Mouse (Mus musculus) layer of hippocampus, adult 6 months (tissue): ENCODE results near the gene Olfr509. TPM values are rescaled to one million over a fixed set of nuclear protein-coding genes. Genes with fewer than 3 reads are reported as not detected.

Experiments
- long read RNA-seq, 2 experiments: library from polyadenylated mRNA; unstranded; transcript quantifications; one replicate each; pipeline ENCODE4 v2.0.0; 2019 to 2020
- polyA plus RNA-seq: library from polyadenylated mRNA; unstranded; fragments of <200 nt; fragmentation: Nextera tagmentation; gene quantifications from 2 replicates; pipeline ENCODE4 v1.2.3, GENCODE M21; 2021

Olfr509 gene
- not detected in 2 replicates for polyA plus RNA-seq
- long read RNA-seq, experiment 1, result 0 reads
- long read RNA-seq, experiment 2, result 0 reads

DNA sequence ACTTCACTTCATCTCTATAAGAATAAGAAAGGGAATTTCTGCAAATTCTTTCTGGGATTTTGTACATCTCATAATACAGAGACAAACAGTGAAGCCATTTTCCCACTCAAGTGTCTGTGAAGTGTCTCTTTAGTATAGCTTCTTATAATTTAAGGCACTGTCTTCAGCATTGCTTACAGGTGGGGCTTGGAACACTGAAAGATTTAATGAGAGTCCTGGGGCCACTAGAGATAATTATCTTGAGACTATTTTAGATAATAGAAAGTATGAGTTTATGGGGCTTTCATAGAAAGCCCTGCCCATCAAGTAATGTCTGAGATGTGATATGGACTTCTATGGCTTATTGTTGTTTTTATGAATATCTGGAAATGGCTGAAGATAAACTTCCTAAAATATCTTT lies at the start of gene Olfr509:
Gene Olfr509, minus strand, starts transcription at position 101 of the 400 bp plus-strand sequence.

DNA sequence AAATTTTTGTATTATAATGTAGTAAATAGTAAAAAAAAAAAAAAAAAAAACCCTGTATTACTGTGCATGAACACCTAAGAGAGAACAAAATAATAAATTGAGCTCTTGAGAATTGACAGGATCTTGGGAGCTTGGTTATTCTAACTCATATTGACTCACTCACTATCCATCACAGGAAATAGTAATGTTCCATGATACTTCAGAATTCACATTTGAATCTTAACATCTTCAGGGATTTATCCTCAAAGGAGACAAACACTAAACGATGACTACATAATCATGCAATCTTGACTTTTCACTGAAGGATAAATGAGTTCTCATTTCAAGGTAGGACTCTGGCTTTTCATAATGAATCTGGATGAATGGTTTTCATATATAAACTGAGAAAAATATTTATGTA lies 14.4 kb upstream of the Olfr509 start, which contains the start of gene Olfr510:
Gene Olfr510, plus strand, starts transcription at position 301 of the 400 bp plus-strand sequence.

DNA sequence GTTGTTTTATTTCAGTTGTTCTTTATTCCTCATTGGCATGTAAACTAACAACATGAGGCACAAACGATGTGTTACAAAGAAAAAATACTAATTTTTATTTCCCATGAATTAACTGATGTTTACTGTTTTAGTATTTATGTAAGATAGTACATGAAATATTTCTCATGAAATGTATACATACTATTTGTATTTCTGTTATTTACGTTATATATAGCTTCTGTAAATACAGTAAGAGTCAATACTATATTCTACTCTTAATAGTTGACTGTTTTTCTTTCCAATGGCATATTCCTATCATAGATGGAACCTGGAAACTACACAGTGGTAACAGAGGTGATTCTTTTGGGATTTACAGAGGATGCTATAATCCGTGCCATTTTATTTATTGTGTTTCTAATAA lies 22.0 kb downstream of the Olfr509 start, which contains the start of gene Olfr508:
Gene Olfr508, plus strand, starts transcription at position 301 of the 400 bp plus-strand sequence.

DNA sequence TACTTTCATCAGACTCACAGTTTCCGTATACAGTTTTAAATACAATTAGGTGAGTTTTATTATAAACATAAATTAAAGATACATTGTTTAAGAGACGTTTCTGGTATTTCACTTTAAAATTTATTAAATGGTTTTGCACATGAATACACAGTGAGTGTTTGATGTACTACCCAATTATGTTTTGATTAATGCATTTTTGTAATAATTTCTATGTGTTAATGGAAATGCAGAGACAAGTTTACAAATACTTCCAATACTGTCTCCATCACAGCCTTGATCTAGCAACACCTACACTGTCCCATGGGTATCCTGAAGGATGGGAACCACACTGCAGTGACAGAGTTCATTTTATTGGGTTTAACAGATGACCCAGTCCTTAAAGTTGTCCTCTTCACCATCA lies 30.2 kb downstream of the Olfr509 start, which contains the start of gene Olfr507:
Gene Olfr507, plus strand, starts transcription at position 301 of the 400 bp plus-strand sequence.

DNA sequence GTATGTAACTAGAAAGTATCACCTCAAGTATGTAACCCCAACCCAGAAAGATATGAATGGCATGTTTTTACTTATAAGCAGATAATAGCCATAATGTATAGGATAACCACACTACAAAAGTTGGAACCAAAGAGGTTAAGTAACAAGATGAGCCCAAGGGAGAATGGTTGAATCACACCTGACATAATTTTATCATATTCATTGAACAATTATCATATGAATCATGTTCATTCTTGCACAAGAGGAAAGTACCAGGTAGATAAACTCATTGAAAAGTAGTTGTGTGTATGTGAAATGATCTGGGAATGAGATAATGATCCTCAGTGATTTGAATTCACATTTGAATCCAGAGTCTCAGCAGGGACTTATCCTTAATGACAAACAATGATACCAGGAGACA lies 41.2 kb downstream of the Olfr509 start, which contains the start of gene Olfr506:
Gene Olfr506, plus strand, starts transcription at position 301 of the 400 bp plus-strand sequence.

Other genes starting within 250 kb of the Olfr509 start
- not detected in 2 replicates for gene Olfr497, start 231.5 kb downstream of the Olfr509 start, polyA plus RNA-seq
- gene Olfr498, start 186.6 kb downstream of the Olfr509 start, polyA plus RNA-seq, result not detected in 2 replicates
- gene Olfr502, start 126.8 kb downstream of the Olfr509 start, polyA plus RNA-seq, result not detected in 2 replicates
- not detected in 2 replicates for gene Olfr503, start 107.4 kb downstream of the Olfr509 start, polyA plus RNA-seq
- not detected in 2 replicates for gene Olfr504, start 86.1 kb downstream of the Olfr509 start, polyA plus RNA-seq
- not detected in 2 replicates for gene Olfr506, start 41.1 kb downstream of the Olfr509 start, polyA plus RNA-seq
- not detected in 2 replicates for gene Olfr507, start 30.1 kb downstream of the Olfr509 start, polyA plus RNA-seq
- not detected in 2 replicates for gene Olfr508, start 21.9 kb downstream of the Olfr509 start, polyA plus RNA-seq
- gene Olfr510, start 14.5 kb upstream of the Olfr509 start, polyA plus RNA-seq, result not detected in 2 replicates
- not detected in 2 replicates for gene Olfr512, start 61.4 kb upstream of the Olfr509 start, polyA plus RNA-seq
- not detected in 2 replicates for gene Olfr513, start 99.1 kb upstream of the Olfr509 start, polyA plus RNA-seq
- gene Olfr514, start 174.1 kb upstream of the Olfr509 start, polyA plus RNA-seq, result not detected in 2 replicates
- gene Olfr516, start 198.6 kb upstream of the Olfr509 start, polyA plus RNA-seq, result not detected in 2 replicates
- gene Olfr517, start 220.5 kb upstream of the Olfr509 start, polyA plus RNA-seq, result not detected in 2 replicates
- not detected in 2 replicates for gene Olfr518, start 233.1 kb upstream of the Olfr509 start, polyA plus RNA-seq
- not detected in 2 replicates for gene Olfr519, start 242.5 kb upstream of the Olfr509 start, polyA plus RNA-seq